Mouse (Mus musculus) ES-Bruce4 (cell line): Measurements from ENCODE around the gene Cnn2. TPM values are rescaled to one million over a fixed set of nuclear protein-coding genes. Genes with fewer than 3 reads are reported as not detected.

Experiments
- H3K27ac ChIP-seq: 2 replicates; pipeline ENCODE4 v1.5.1; 2012; ENCODE audit warnings: low read length, inconsistent platforms; ENCODE audit not compliant: insufficient read depth
- H3K27me3 ChIP-seq: 2 replicates; pipeline ENCODE4 v1.6.1; 2012; ENCODE audit warnings: mild to moderate bottlenecking, low read length, inconsistent platforms; ENCODE audit not compliant: control insufficient read depth, poor library complexity, insufficient read depth, severe bottlenecking
- H3K36me3 ChIP-seq: 2 replicates; pipeline ENCODE4 v1.6.1; 2012; ENCODE audit warnings: inconsistent platforms, mild to moderate bottlenecking, low read length, moderate library complexity; ENCODE audit not compliant: control insufficient read depth, poor library complexity, insufficient read depth, severe bottlenecking
- H3K4me1 ChIP-seq: one replicate; pipeline ENCODE4 v1.8.1; 2011; ENCODE audit warnings: low read length; ENCODE audit not compliant: control insufficient read depth, insufficient read depth
- H3K4me3 ChIP-seq: 2 replicates; pipeline ENCODE4 v1.5.1; 2011; ENCODE audit warnings: low read depth, mild to moderate bottlenecking, low read length
- H3K9ac ChIP-seq: 2 replicates; pipeline ENCODE4 v1.6.1; 2012; ENCODE audit warnings: low read depth, mild to moderate bottlenecking, inconsistent platforms; ENCODE audit not compliant: poor library complexity, severe bottlenecking
- H3K9me3 ChIP-seq: replicated peaks from 2 replicates; pipeline ENCODE4 v1.6.1; 2012; ENCODE audit warnings: mild to moderate bottlenecking, low read length, inconsistent platforms; ENCODE audit not compliant: control insufficient read depth, poor library complexity, insufficient read depth, severe bottlenecking
- CTCF ChIP-seq: IDR thresholded peaks from one replicate; pipeline ENCODE4 v1.8.1; 2011; ENCODE audit warnings: low read depth, low read length
- EP300 ChIP-seq: IDR thresholded peaks from 2 replicates; pipeline ENCODE4 v1.6.1; 2011; ENCODE audit warnings: low read depth, low read length; ENCODE audit not compliant: insufficient read depth
- POLR2A ChIP-seq: IDR thresholded peaks from one replicate; pipeline ENCODE4 v1.8.1; 2011; ENCODE audit warnings: low read length; ENCODE audit not compliant: insufficient read depth
- polyA plus RNA-seq: library from polyadenylated mRNA; stranded (reverse); fragments of >200 nt; gene quantifications from 2 replicates; pipeline ENCODE4 v1.2.4, GENCODE M21; 2011; ENCODE audit warnings: low read depth; ENCODE audit not compliant: missing spikeins, insufficient read depth, insufficient read length

The Cnn2 gene
- polyA plus RNA-seq, 1 experiment = 156 TPM

DNA sequence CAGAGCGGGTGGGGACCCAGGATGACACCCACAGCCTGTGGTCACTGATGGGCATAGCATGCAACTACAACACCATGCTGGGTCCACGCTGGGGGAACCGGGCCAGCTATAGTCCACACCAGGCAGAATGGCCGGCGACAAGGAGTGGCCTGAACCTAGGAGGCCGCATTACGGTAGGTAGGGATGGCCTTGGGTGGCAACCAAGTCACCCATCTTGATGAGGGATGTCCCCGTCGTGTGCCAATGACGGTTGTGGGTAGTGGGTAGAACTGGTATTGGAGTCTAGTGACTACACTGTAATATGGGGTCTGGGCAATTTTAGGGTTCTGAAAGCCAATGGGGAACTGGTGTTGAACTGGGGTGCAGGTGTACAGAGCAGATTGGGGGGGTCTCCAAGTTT, 28.5 kb downstream of the Cnn2 start:
- Histone ChIP-seq H3K4me3 (no peak overlapping the region), H3K27ac (no peak overlapping the region), H3K4me1 (peaks cover 8% of the 10 kb centered on the region), H3K36me3 (no peaks in the 10 kb centered on the region), H3K9ac (no peak overlapping the region), H3K9me3 (no peaks in the 10 kb centered on the region), H3K27me3 (no peaks in the 10 kb centered on the region)
- no peak for TF ChIP-seq CTCF
- no peak for TF ChIP-seq EP300
- no peak for TF ChIP-seq POLR2A

- Histone ChIP-seq H3K4me1 (peaks cover 8% of the 10 kb centered on the region), H3K27ac (no peak overlapping the region), H3K36me3 (no peaks in the 10 kb centered on the region), H3K9ac (no peak overlapping the region), H3K27me3 (no peaks in the 10 kb centered on the region), H3K4me3 (no peak overlapping the region), H3K9me3 (no peaks in the 10 kb centered on the region)
- TF ChIP-seq CTCF (no peak), POLR2A (no peak), EP300 (no peak)
Observed at GRCm38 (mm10) chr10:80017361-80017760, 29.0 kb downstream of the Cnn2 start.

GRCm38 (mm10) chr10:80017771-80018170, 29.4 kb downstream of the Cnn2 start:
- Histone ChIP-seq H3K9ac (no peak overlapping the region), H3K9me3 (no peaks in the 10 kb centered on the region), H3K27me3 (no peaks in the 10 kb centered on the region), H3K27ac (no peak overlapping the region), H3K4me1 (peaks cover 8% of the 10 kb centered on the region), H3K4me3 (no peak overlapping the region), H3K36me3 (no peaks in the 10 kb centered on the region)
- TF ChIP-seq EP300 = no peak
- no peak for TF ChIP-seq POLR2A
- no peak for TF ChIP-seq CTCF

DNA sequence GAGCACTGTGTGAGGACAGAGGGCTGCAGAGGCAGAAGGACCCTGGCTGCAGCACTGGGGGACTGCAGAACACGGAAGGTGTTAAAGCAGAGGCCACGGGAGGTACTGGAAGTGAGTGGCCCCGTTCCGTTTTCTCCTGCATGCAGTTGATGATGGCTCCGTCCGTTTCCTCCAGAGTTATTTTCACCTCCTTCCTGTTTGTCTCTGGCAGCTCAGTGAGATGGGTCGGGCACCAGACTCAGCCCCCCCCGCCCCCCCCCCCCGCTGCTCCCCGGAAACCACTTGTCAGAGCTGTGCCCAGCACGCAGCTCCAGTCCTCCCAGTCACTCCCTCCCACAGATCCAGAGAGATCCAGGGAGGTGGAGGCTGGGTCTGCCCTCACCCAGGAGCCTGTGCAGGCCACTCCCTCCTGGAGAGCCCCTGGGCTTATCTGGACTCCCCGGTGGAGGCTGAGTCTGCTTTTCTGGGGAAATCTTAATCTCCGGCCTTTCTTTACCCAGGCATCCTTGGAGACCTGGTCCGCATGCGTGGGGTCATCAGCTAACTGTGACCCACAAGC, 30.4 kb downstream of the Cnn2 start:
- Histone ChIP-seq H3K9ac (no peak overlapping the region), H3K27me3 (no peaks in the 10 kb centered on the region), H3K4me3 (no peak overlapping the region), H3K27ac (no peak overlapping the region), H3K36me3 (no peaks in the 10 kb centered on the region), H3K9me3 (no peaks in the 10 kb centered on the region), H3K4me1 (peaks cover 4% of the 10 kb centered on the region)
- TF ChIP-seq EP300 = no peak
- TF ChIP-seq POLR2A = no peak
- no peak for TF ChIP-seq CTCF

- no peaks in the 10 kb centered on the region for H3K27me3 ChIP-seq
Observed at GRCm38 (mm10) chr10:80019471-80020131, 31.2 kb downstream of the Cnn2 start.

DNA sequence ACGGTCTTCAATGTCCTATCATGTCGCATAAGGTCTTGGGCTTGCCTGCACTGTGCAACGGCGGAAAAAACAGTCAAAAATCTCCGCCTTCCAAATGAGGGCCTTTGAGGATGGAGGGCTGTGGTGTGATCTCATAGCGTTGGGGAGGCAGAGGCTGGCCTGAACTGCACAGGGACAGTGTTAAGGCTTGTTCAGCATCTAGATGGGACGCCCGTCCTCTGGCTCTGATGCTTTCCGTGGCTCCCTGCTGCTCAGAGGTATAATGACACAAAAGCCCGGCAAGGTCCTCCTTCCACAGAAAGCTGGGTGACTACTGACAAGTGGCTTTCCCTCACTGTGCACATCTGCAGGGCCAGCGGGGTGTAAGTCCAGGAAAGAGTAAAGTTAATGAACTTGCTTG, 31.8 kb downstream of the Cnn2 start:
- H3K27ac ChIP-seq = no peak overlapping the region
- H3K27me3 ChIP-seq = no peaks in the 10 kb centered on the region
- H3K9ac ChIP-seq = no peak overlapping the region

More at GRCm38 (mm10) chr10:80019471-80020131, 31.2 kb downstream of the Cnn2 start:
- no peak overlapping the region for H3K27ac ChIP-seq
- peak overlapping the region; percentile 54 for H3K4me3 ChIP-seq
- H3K36me3 ChIP-seq = no peaks in the 10 kb centered on the region
- no peak overlapping the region for H3K9ac ChIP-seq
- H3K9me3 ChIP-seq = no peaks in the 10 kb centered on the region
- TF ChIP-seq EP300 (no peak), POLR2A (no peak), CTCF (no peak)
- peaks cover 4% of the 10 kb centered on the region for H3K4me1 ChIP-seq

More for the DNA sequence above, 31.8 kb downstream of the Cnn2 start:
- H3K9me3 ChIP-seq = no peaks in the 10 kb centered on the region
- no peaks in the 10 kb centered on the region for H3K36me3 ChIP-seq
- TF ChIP-seq POLR2A (no peak), CTCF (no peak), EP300 (no peak)
- peaks cover 4% of the 10 kb centered on the region for H3K4me1 ChIP-seq
- peak overlapping the region; percentile 54 for H3K4me3 ChIP-seq
